Mouse (Mus musculus) heart, postnatal 36 days (tissue): ENCODE measurements around the gene Pla2g4e. TPM values are rescaled to one million over a fixed set of nuclear protein-coding genes. Genes with fewer than 3 reads are reported as not detected.

Experiments used
- DNase-seq, 2 experiments: peaks; one replicate each; pipeline ENCODE4 v3.0.0; 2021 to 2022
- intact Hi-C: fragments of 180-260 bp; cut with DNase I; formaldehyde crosslinking; loops from one replicate; pipeline ENCODE4 v1.15.1; 2025
- total RNA-seq, 2 experiments: library from RNA; stranded (reverse); gene quantifications; 2 replicates each; pipeline ENCODE4 v1.2.3; 2021

Gene Pla2g4e
- 1 to 10 TPM; 3.0 to 3.1 TPM for total RNA-seq

- peak; percentile 18 to 21 for DNase-seq
- intact Hi-C loops, result loop anchor here (5.0 kb wide), 1 partner anchor 68 kb away; no protein-coding TSS in a partner anchor
Observed at GRCm38 (mm10) chr2:120244679-120245420, at the start of gene Pla2g4e. Gene Pla2g4e, minus strand, starts transcription at chr2:120245335.

GRCm38 (mm10) chr2:120291471-120292078, 46.4 kb upstream of the Pla2g4e start:
- intact Hi-C loops, result no loop called here
- DNase-seq, result no peak

GRCm38 (mm10) chr2:120288995-120289394, 43.9 kb upstream of the Pla2g4e start, which contains the start of gene Pla2g4d:
Gene Pla2g4d, minus strand, starts transcription at chr2:120289197.
- no peak for DNase-seq

GRCm38 (mm10) chr2:120288401-120288800, 43.3 kb upstream of the Pla2g4e start:
- intact Hi-C loops, result no loop called here
- DNase-seq, result no peak

More at GRCm38 (mm10) chr2:120288995-120289394, 43.9 kb upstream of the Pla2g4e start, which contains the start of gene Pla2g4d:
- intact Hi-C loops, result no loop called here

GRCm38 (mm10) chr2:120285639-120286038, 40.5 kb upstream of the Pla2g4e start:
- no peak for DNase-seq
- intact Hi-C loops, result no loop called here

GRCm38 (mm10) chr2:120284705-120285104, 39.6 kb upstream of the Pla2g4e start:
- intact Hi-C loops, result no loop called here
- DNase-seq, result no peak

GRCm38 (mm10) chr2:120284094-120284493, 39.0 kb upstream of the Pla2g4e start:
- DNase-seq, result no peak
- intact Hi-C loops, result no loop called here

- DNase-seq, result no peak
- intact Hi-C loops, result no loop called here
Observed at GRCm38 (mm10) chr2:120283550-120283949, 38.4 kb upstream of the Pla2g4e start.

GRCm38 (mm10) chr2:120281221-120281620, 36.1 kb upstream of the Pla2g4e start:
- intact Hi-C loops, result loop anchor here (2.0 kb wide), 2 partner anchors 108 to 196 kb away; no protein-coding TSS in a partner anchor
- no peak for DNase-seq

- intact Hi-C loops, result loop anchor here (1.0 to 2.0 kb wide), 3 partner anchors 101 to 195 kb away; no protein-coding TSS in a partner anchor
- DNase-seq, result peak; percentile 45 to 57
Observed at GRCm38 (mm10) chr2:120279961-120280360, 34.8 kb upstream of the Pla2g4e start.

GRCm38 (mm10) chr2:120276951-120277350, 31.8 kb upstream of the Pla2g4e start:
- DNase-seq, result no peak
- intact Hi-C loops, result no loop called here

- no peak for DNase-seq
- intact Hi-C loops, result loop anchor here (5.0 kb wide), 2 partner anchors 81 to 96 kb away; no protein-coding TSS in a partner anchor
Observed at GRCm38 (mm10) chr2:120268635-120269034, 23.5 kb upstream of the Pla2g4e start.

- DNase-seq, result no peak
- intact Hi-C loops, result loop anchor here (5.0 kb wide), 2 partner anchors 78 to 93 kb away; no protein-coding TSS in a partner anchor
Observed at GRCm38 (mm10) chr2:120265523-120265922, 20.4 kb upstream of the Pla2g4e start.

GRCm38 (mm10) chr2:120264858-120265257, 19.7 kb upstream of the Pla2g4e start:
- intact Hi-C loops, result loop anchor here (5.0 kb wide), 2 partner anchors 78 to 93 kb away; no protein-coding TSS in a partner anchor
- DNase-seq, result no peak

- intact Hi-C loops, result no loop called here
Observed at GRCm38 (mm10) chr2:120262876-120263275, 17.7 kb upstream of the Pla2g4e start.

GRCm38 (mm10) chr2:120261346-120261745, 16.2 kb upstream of the Pla2g4e start:
- intact Hi-C loops, result no loop called here
- no peak for DNase-seq

More at GRCm38 (mm10) chr2:120262876-120263275, 17.7 kb upstream of the Pla2g4e start:
- no peak for DNase-seq

- no peak for DNase-seq
- intact Hi-C loops, result no loop called here
Observed at GRCm38 (mm10) chr2:120256259-120256658, 11.1 kb upstream of the Pla2g4e start.

- intact Hi-C loops, result no loop called here
- DNase-seq, result no peak
Observed at GRCm38 (mm10) chr2:120252644-120253043, 7.5 kb upstream of the Pla2g4e start.

- DNase-seq, result no peak
- intact Hi-C loops, result loop anchor here (5.0 kb wide), 1 partner anchor 68 kb away; no protein-coding TSS in a partner anchor
Observed at GRCm38 (mm10) chr2:120245421-120246016, 384 bp upstream of the Pla2g4e start.

GRCm38 (mm10) chr2:120243995-120244394, 1.1 kb downstream of the Pla2g4e start:
- no peak for DNase-seq
- intact Hi-C loops, result no loop called here
